Mouse (Mus musculus) heart, embryonic 14.5 days (tissue): ENCODE measurements around the gene Map4k4. TPM values are rescaled to one million over a fixed set of nuclear protein-coding genes. Genes with fewer than 3 reads are reported as not detected.

Experiments
- ATAC-seq: fragments of 200-750 bp; cut with Nextera tagmentation; 2 replicates; pipeline ENCODE4 v1.8.0; 2017; ENCODE audit warnings: low read depth, moderate TSS enrichment; ENCODE audit not compliant: insufficient number of reproducible peaks, insufficient read depth, low FRiP score
- H3K27ac ChIP-seq, 2 experiments: fragments of 200-500 bp in 1 of 2; fragments of 300-500 bp in 1 of 2; sonication (generic) in 1 of 2; replicated peaks in 1 of 2; 2 replicates each; pipeline ENCODE4 v1.5.1; 2012 to 2014; ENCODE audit warnings: low read depth in 2 of 2, low read length in 2 of 2, control low read depth in 1 of 2, mild to moderate bottlenecking in 1 of 2, mixed read lengths in 1 of 2; ENCODE audit not compliant: control insufficient read depth in 1 of 2, insufficient read depth in 1 of 2
- H3K27me3 ChIP-seq: fragments of 300-500 bp; sonication (generic); 2 replicates; pipeline ENCODE4 v1.6.1; 2014; ENCODE audit warnings: mild to moderate bottlenecking, low read length, control low read depth; ENCODE audit not compliant: control insufficient read depth, insufficient read depth
- H3K36me3 ChIP-seq: fragments of 300-500 bp; sonication (generic); 2 replicates; pipeline ENCODE4 v1.6.1; 2014; ENCODE audit warnings: mild to moderate bottlenecking, control low read depth, low read length, mixed read lengths; ENCODE audit not compliant: control insufficient read depth, insufficient read depth
- H3K4me1 ChIP-seq, 2 experiments: fragments of 200-500 bp in 1 of 2; fragments of 300-500 bp in 1 of 2; sonication (generic) in 1 of 2; 2 replicates each; pipeline ENCODE4 v1.6.1; 2012 to 2014; ENCODE audit warnings: low read length in 2 of 2, control low read depth in 1 of 2, mixed read lengths in 1 of 2; ENCODE audit not compliant: control insufficient read depth in 2 of 2, insufficient read depth in 2 of 2
- H3K4me2 ChIP-seq: fragments of 300-500 bp; sonication (generic); 2 replicates; pipeline ENCODE4 v1.6.1; 2014; ENCODE audit warnings: mild to moderate bottlenecking, low read length
- H3K4me3 ChIP-seq, 2 experiments: fragments of 200-500 bp in 1 of 2; fragments of 300-500 bp in 1 of 2; sonication (generic) in 1 of 2; 2 replicates each; pipeline ENCODE4 v1.5.1; 2012 to 2014; ENCODE audit warnings: low read length in 2 of 2, mild to moderate bottlenecking in 2 of 2, control low read depth in 1 of 2, low read depth in 1 of 2, moderate library complexity in 1 of 2; ENCODE audit not compliant: control insufficient read depth in 1 of 2, insufficient read depth in 1 of 2
- H3K9ac ChIP-seq: fragments of 300-500 bp; sonication (generic); 2 replicates; pipeline ENCODE4 v1.6.1; 2014; ENCODE audit warnings: mild to moderate bottlenecking, low read length
- H3K9me3 ChIP-seq: fragments of 300-500 bp; sonication (generic); 2 replicates; pipeline ENCODE4 v1.6.1; 2016; ENCODE audit warnings: low read length, control low read depth; ENCODE audit not compliant: control insufficient read depth
- WGBS: fragments of 180-500 bp; shearing (Covaris S2); extraction: QIAGEN DNeasy Blood & Tissue Kit; methylation state at CpG from one replicate; pipeline ENCODE4 v1.1.7; 2014; 5-methylcytosine and 5-hydroxymethylcytosine counted together
- polyA plus RNA-seq: library from polyadenylated mRNA; unstranded; fragments of >200 nt; fragmentation: Nextera tagmentation; extraction: Ambion mirVana; gene quantifications from 2 replicates; pipeline ENCODE4 v1.2.1, GENCODE M21; 2014

Map4k4 gene
- polyA plus RNA-seq: 28.9 and 34.5 TPM in 2 replicates

- Histone ChIP-seq H3K4me1 (peaks cover 13 to 32% of the 10 kb centered on the region in 2 experiments), H3K27me3 (no peaks in the 10 kb centered on the region), H3K9me3 (no peaks in the 10 kb centered on the region), H3K4me2 (peak within 1 kb of the TSS; percentile 70), H3K4me3 (peak within 1 kb of the TSS; percentile 96 to 99), H3K27ac (peak within 1 kb of the TSS; percentile 96 to 98), H3K9ac (peak within 1 kb of the TSS; percentile 99), H3K36me3 (peaks cover 17% of the 10 kb centered on the region)
- peak; percentile 89 for ATAC-seq
- WGBS: under 1% methylated on average over 76 of the region's 97 CpGs
Measured at GRCm38 (mm10) chr1:39900181-39901005, at the start of gene Map4k4. Gene Map4k4, plus strand, starts transcription at chr1:39900913.

DNA sequence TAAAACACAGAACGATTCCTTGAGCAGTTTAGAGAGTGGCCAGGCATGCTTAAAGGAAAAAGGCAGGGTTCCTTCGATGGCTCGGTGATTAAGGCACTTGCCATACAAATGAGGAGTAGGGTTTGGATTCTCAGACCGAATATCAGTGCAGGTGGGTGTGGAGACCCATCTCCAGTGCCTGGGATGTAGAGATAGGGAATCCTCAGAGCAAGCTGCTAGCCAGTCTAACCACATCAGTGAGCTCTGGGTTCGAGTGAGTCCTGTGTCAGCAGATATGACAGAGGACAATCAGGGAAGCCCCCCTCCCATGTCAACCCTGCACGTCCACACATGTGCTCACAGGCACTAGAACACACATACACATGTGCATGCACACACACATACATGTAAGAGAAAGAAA lies 44.8 kb upstream of the Map4k4 start:
- Histone ChIP-seq H3K4me1 (peaks cover 23 to 28% of the 10 kb centered on the region in 2 experiments), H3K27ac (no peak overlapping the region), H3K4me2 (no peak overlapping the region), H3K9ac (no peak overlapping the region), H3K4me3 (no peak overlapping the region), H3K36me3 (no peaks in the 10 kb centered on the region), H3K9me3 (no peaks in the 10 kb centered on the region), H3K27me3 (no peaks in the 10 kb centered on the region)
- no peak for ATAC-seq
- 86% methylated on average over 6 of the region's 6 CpGs for WGBS

GRCm38 (mm10) chr1:39856795-39857447 lies 43.8 kb upstream of the Map4k4 start:
- H3K9me3 ChIP-seq: no peaks in the 10 kb centered on the region
- no peak overlapping the region for H3K9ac ChIP-seq
- no peak overlapping the region for H3K4me2 ChIP-seq
- no peaks in the 10 kb centered on the region for H3K27me3 ChIP-seq
- H3K4me1 ChIP-seq: peaks cover 21 to 22% of the 10 kb centered on the region in 2 experiments
- no peak overlapping the region for H3K4me3 ChIP-seq
- WGBS: 50% methylated on average over 7 of the region's 7 CpGs
- no peak for ATAC-seq
- H3K27ac ChIP-seq: peak overlapping the region; percentile 34 to 38; a peak in 2 of 4 replicates
- H3K36me3 ChIP-seq: no peaks in the 10 kb centered on the region

GRCm38 (mm10) chr1:39857448-39857820 lies 43.3 kb upstream of the Map4k4 start:
- Histone ChIP-seq H3K36me3 (no peaks in the 10 kb centered on the region), H3K4me1 (peaks cover 21 to 22% of the 10 kb centered on the region in 2 experiments), H3K4me3 (no peak overlapping the region), H3K9me3 (no peaks in the 10 kb centered on the region), H3K4me2 (no peak overlapping the region), H3K27me3 (no peaks in the 10 kb centered on the region), H3K9ac (no peak overlapping the region), H3K27ac (0 out of 4 replicates have a peak overlapping the region, but pooled peaks of 1 of the 2 experiments have one; percentile 34)
- 73% methylated on average over 6 of the region's 6 CpGs for WGBS
- no peak for ATAC-seq

GRCm38 (mm10) chr1:39859213-39859612 lies 41.5 kb upstream of the Map4k4 start:
- no peaks in the 10 kb centered on the region for H3K27me3 ChIP-seq
- 37% methylated on average over 6 of the region's 6 CpGs for WGBS
- H3K4me2 ChIP-seq: no peak overlapping the region
- H3K4me1 ChIP-seq: peaks cover 17 to 18% of the 10 kb centered on the region in 2 experiments
- no peak overlapping the region for H3K4me3 ChIP-seq
- no peaks in the 10 kb centered on the region for H3K9me3 ChIP-seq
- no peaks in the 10 kb centered on the region for H3K36me3 ChIP-seq
- H3K27ac ChIP-seq: no peak overlapping the region
- ATAC-seq: no peak
- H3K9ac ChIP-seq: no peak overlapping the region

GRCm38 (mm10) chr1:39866367-39867141 lies 34.2 kb upstream of the Map4k4 start:
- Histone ChIP-seq H3K36me3 (no peaks in the 10 kb centered on the region), H3K9me3 (peaks cover 2% of the 10 kb centered on the region; the same call in 1 of the 2 replicates), H3K4me3 (no peak overlapping the region), H3K4me1 (peaks cover 33 to 34% of the 10 kb centered on the region in 2 experiments), H3K9ac (no peak overlapping the region), H3K27ac (peak overlapping the region in 1 of 2 experiments; percentile 85; a peak in 2 of 4 replicates), H3K27me3 (no peaks in the 10 kb centered on the region), H3K4me2 (no peak overlapping the region)
- ATAC-seq: no peak
- WGBS: 71% methylated on average over 9 of the region's 9 CpGs

DNA sequence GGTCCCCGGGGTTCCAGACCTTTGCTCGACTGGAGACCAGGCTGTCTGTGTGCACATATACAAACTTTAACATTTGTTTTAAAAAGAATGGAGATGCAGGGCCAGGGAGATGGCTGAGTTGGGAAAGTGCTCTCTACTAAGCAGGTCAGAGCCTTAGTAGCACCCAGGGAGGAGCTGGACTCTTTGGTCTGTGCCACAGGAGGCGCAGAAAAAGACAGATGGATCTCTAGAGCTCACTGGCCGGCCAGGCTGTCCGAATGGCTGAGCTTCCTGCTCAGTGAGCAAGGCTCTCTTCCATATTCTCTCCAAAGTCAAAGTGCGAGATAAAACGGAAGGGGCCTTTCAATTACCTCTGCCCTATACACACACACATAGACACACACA lies 33.6 kb upstream of the Map4k4 start:
- Histone ChIP-seq H3K4me2 (no peak overlapping the region), H3K27me3 (no peaks in the 10 kb centered on the region), H3K4me3 (no peak overlapping the region), H3K9ac (no peak overlapping the region), H3K4me1 (peaks cover 33 to 34% of the 10 kb centered on the region in 2 experiments), H3K9me3 (peaks cover 2% of the 10 kb centered on the region; the same call in 1 of the 2 replicates), H3K27ac (peak overlapping the region; percentile 80 to 85), H3K36me3 (no peaks in the 10 kb centered on the region)
- no peak for ATAC-seq
- WGBS: 61% methylated on average over 7 of the region's 7 CpGs
